ENCODE assay signal across 10 mouse cellular contexts in the genomic region with DNA sequence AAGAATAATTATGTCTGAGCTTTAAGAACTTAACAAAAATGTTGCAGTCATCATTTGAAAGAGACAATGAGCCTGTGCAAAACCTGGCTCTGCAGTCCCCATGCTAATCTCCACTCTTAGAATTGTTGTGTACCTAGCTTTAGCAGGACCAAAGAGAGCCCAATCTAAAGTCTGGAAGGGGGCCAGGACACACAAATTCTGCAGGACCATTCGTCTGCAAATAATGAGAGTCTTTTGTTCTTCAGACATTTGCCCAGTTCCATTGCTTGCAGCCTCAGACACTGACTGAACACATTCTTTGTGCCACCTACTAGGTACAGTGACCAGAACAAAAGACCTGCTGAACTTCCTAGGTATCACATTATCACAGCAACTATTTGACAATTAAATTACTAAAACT.
DNase-seq lines count a peak whose midpoint lies in the region; ATAC-seq and TF ChIP-seq lines count a peak whose summit lies in the region.
"Had no signal": no experiment of that assay in that cellular context is flagged by ENCODE, and none has a peak within 500 bp of the region (broad histone marks: within the 10 kb centered on the region; RNA-seq: fewer than 3 reads in every experiment).

No protein-coding gene starts in this region.

- peak; percentile 49; the same call in 1 of the 2 replicates for ATAC-seq in hindbrain, embryonic 11.5 days (ENCODE audit: low FRiP score)
- ATAC-seq in midbrain, postnatal 0 days (ENCODE audit: low FRiP score) = no peak
- ATAC-seq: CD4-positive, CD25-positive, alpha-beta regulatory T cell, adult 4 months had no signal

- 0% methylated on average over 1 of the region's 1 CpGs for WGBS in hindbrain, embryonic 11.5 days
- 0% methylated on average over 1 of the region's 1 CpGs for WGBS in midbrain, postnatal 0 days

- peak; percentile 16 for DNase-seq in kidney, postnatal 10 days
- DNase-seq in kidney, postnatal 25 days = no peak
- peak; percentile 9 to 29 for DNase-seq in cerebellum, postnatal 36 days
- DNase-seq in hindbrain, embryonic 11.5 days (ENCODE audit: low spot score) = peak; percentile 6
- peak; percentile 30 for DNase-seq in midbrain, postnatal 0 days (ENCODE audit: low spot score)
- DNase-seq in urinary bladder, postnatal 14 days (ENCODE audit: low spot score) = no peak
- DNase-seq in gastrocnemius, postnatal 4 days (ENCODE audit: low spot score in 2 of 2) = no peak
- no peak for DNase-seq in right cerebral cortex, adult 2 months (ENCODE audit: low spot score in 2 of 2)
- DNase-seq: kidney, adult 11 months had no signal

- TF ChIP-seq CTCF in midbrain, postnatal 0 days (IDR thresholded peaks at IDR 0.05) = no peak

- no peak overlapping the region for H3K4me3 ChIP-seq in hindbrain, embryonic 11.5 days (ENCODE audit: low read depth, low read length)
- no peak overlapping the region for H3K4me3 ChIP-seq in midbrain, postnatal 0 days (ENCODE audit: low read depth, low read length)

- no peak overlapping the region for H3K27ac ChIP-seq in hindbrain, embryonic 11.5 days (ENCODE audit: low read depth, low read length)
- H3K27ac ChIP-seq in midbrain, postnatal 0 days (ENCODE audit: low read depth, low read length) = peak overlapping the region; percentile 44; the same call in 1 of the 2 replicates

- no peaks in the 10 kb centered on the region for H3K27me3 ChIP-seq in hindbrain, embryonic 11.5 days (ENCODE audit: control insufficient read depth, insufficient read depth, low read length)
- no peaks in the 10 kb centered on the region for H3K27me3 ChIP-seq in midbrain, postnatal 0 days (ENCODE audit: insufficient read depth, low read length)

- H3K4me2 ChIP-seq in hindbrain, embryonic 11.5 days (replicated peaks; ENCODE audit: low read depth, low read length) = no peak overlapping the region
- no peak overlapping the region for H3K4me2 ChIP-seq in midbrain, postnatal 0 days (ENCODE audit: low read depth, low read length, poor library complexity, severe bottlenecking)

- H3K9ac ChIP-seq in hindbrain, embryonic 11.5 days (ENCODE audit: low read depth, low read length) = no peak overlapping the region
- H3K9ac ChIP-seq in midbrain, postnatal 0 days (replicated peaks; ENCODE audit: low read length, poor library complexity, severe bottlenecking) = no peak overlapping the region

- H3K4me1 ChIP-seq in hindbrain, embryonic 11.5 days (replicated peaks; ENCODE audit: control insufficient read depth, insufficient read depth, low read length) = peaks cover 6% of the 10 kb centered on the region; the same call in 1 of the 2 replicates
- H3K4me1 ChIP-seq in midbrain, postnatal 0 days (ENCODE audit: insufficient read depth, low read length) = peaks cover 14% of the 10 kb centered on the region; the same call in 1 of the 2 replicates

- no peaks in the 10 kb centered on the region for H3K9me3 ChIP-seq in hindbrain, embryonic 11.5 days (ENCODE audit: control insufficient read depth, low read length)
- no peaks in the 10 kb centered on the region for H3K9me3 ChIP-seq in midbrain, postnatal 0 days (ENCODE audit: low read length)

- no peaks in the 10 kb centered on the region for H3K36me3 ChIP-seq in hindbrain, embryonic 11.5 days (ENCODE audit: control insufficient read depth, insufficient read depth, low read length)
- no peaks in the 10 kb centered on the region for H3K36me3 ChIP-seq in midbrain, postnatal 0 days (ENCODE audit: insufficient read depth, low read length)

Comparison
In these comparisons a context has a peak if more than half of its experiments do, and no peak if none do; other contexts are left out.
1. DNase-seq: peak in kidney, postnatal 10 days (single experiment), cerebellum, postnatal 36 days (2 of 2), hindbrain, embryonic 11.5 days (single experiment) and midbrain, postnatal 0 days (single experiment); none in kidney, postnatal 25 days (0 of 2), urinary bladder, postnatal 14 days (single experiment), gastrocnemius, postnatal 4 days (0 of 2) and right cerebral cortex, adult 2 months (0 of 2).